Mouse (Mus musculus) neural tube, embryonic 13.5 days (tissue): Measurements from ENCODE around the gene Ereg. TPM values are rescaled to one million over a fixed set of nuclear protein-coding genes. Genes with fewer than 3 reads are reported as not detected.
A peak's percentile ranks its signal among the peaks of the same experiment; 100 is the strongest.

ENCODE experiments used
- ATAC-seq: fragments of 200-750 bp; cut with Nextera tagmentation; 2 replicates; pipeline ENCODE4 v1.8.0; 2017; ENCODE audit warnings: low read depth, mild to moderate bottlenecking, moderate TSS enrichment, moderate library complexity
- H3K27ac ChIP-seq: fragments of 300-500 bp; sonication (generic); replicated peaks from 2 replicates; pipeline ENCODE4 v1.5.1; 2015; ENCODE audit warnings: moderate library complexity, mild to moderate bottlenecking, inconsistent platforms
- H3K27me3 ChIP-seq: fragments of 300-500 bp; sonication (generic); 2 replicates; pipeline ENCODE4 v1.6.1; 2015; ENCODE audit warnings: mild to moderate bottlenecking, inconsistent platforms
- H3K36me3 ChIP-seq: fragments of 300-500 bp; sonication (generic); 2 replicates; pipeline ENCODE4 v1.6.1; 2015; ENCODE audit warnings: mild to moderate bottlenecking, inconsistent platforms
- H3K4me1 ChIP-seq: fragments of 300-500 bp; sonication (generic); replicated peaks from 2 replicates; pipeline ENCODE4 v1.6.1; 2015; ENCODE audit warnings: inconsistent platforms
- H3K4me2 ChIP-seq: fragments of 300-500 bp; sonication (generic); 2 replicates; pipeline ENCODE4 v1.6.1; 2015; ENCODE audit warnings: inconsistent platforms, mild to moderate bottlenecking, moderate library complexity
- H3K4me3 ChIP-seq: fragments of 300-500 bp; sonication (generic); 2 replicates; pipeline ENCODE4 v1.5.1; 2015; ENCODE audit warnings: mild to moderate bottlenecking, inconsistent platforms
- H3K9ac ChIP-seq: fragments of 300-500 bp; sonication (generic); 2 replicates; pipeline ENCODE4 v1.6.1; 2015; ENCODE audit warnings: moderate library complexity, mild to moderate bottlenecking, inconsistent platforms
- H3K9me3 ChIP-seq: fragments of 300-500 bp; sonication (generic); 2 replicates; pipeline ENCODE4 v1.6.1; 2016; ENCODE audit warnings: inconsistent platforms
- WGBS: fragments of 180-500 bp; shearing (Covaris S2); methylation state at CpG from one replicate; pipeline ENCODE4 v1.1.7; 2015; 5-methylcytosine and 5-hydroxymethylcytosine counted together
- polyA plus RNA-seq: library from polyadenylated mRNA; unstranded; fragments of >200 nt; fragmentation: Nextera tagmentation; extraction: Ambion mirVana; gene quantifications from 2 replicates; pipeline ENCODE4 v1.2.1, GENCODE M21; 2015

Ereg gene
- not detected in 2 replicates for polyA plus RNA-seq

DNA sequence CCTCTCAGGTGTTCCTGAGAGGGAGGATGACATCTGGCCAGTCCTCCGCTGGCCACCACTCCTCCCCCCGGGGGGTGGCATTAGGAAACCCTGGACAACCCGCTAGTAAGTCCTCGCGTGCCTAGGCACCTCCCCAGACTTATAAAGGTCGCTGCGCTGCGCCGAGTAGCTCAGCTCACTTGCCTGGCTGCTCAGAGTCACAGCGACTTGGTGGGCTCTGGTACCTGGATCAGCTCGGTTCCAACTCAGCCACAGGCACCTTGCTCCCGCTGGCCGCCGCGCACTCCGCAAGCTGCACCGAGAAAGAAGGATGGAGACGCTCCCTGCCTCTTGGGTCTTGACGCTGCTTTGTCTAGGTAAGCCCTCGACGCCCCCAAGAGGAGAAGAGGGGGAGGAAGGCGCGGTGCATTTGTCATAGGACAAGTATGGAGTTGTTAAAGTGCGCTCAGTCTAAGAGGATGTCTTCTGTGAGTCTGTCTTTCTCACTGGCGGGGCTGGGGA, at the start of gene Ereg:
Gene Ereg, plus strand, starts transcription at position 173 of the 501 bp plus-strand sequence.
- H3K27ac ChIP-seq = no peak within 1 kb of the TSS
- H3K36me3 ChIP-seq = no peaks in the 10 kb centered on the region
- WGBS = 2% methylated on average over 25 of the region's 25 CpGs
- H3K4me2 ChIP-seq = peak within 1 kb of the TSS; percentile 56
- H3K4me1 ChIP-seq = peaks cover 10% of the 10 kb centered on the region
- H3K27me3 ChIP-seq = peaks cover 24% of the 10 kb centered on the region
- H3K9me3 ChIP-seq = no peaks in the 10 kb centered on the region
- H3K4me3 ChIP-seq = peak within 1 kb of the TSS; percentile 32
- peak within 1 kb of the TSS; percentile 49 for H3K9ac ChIP-seq
- ATAC-seq = peak; percentile 59

- ATAC-seq = no peak
- 85% methylated on average over 6 of the region's 6 CpGs for WGBS
- Histone ChIP-seq H3K27me3 (no peaks in the 10 kb centered on the region), H3K36me3 (0 out of 2 replicates have a peak, but pooled peaks cover 3% of the 10 kb centered on the region), H3K4me2 (no peak within 1 kb of the TSS), H3K9me3 (no peaks in the 10 kb centered on the region), H3K27ac (no peak within 1 kb of the TSS), H3K4me1 (no peaks in the 10 kb centered on the region), H3K9ac (no peak within 1 kb of the TSS), H3K4me3 (no peak within 1 kb of the TSS)
Observed at GRCm38 (mm10) chr5:91027164-91027563, 47.3 kb upstream of the Ereg start, which contains the start of gene Epgn. Gene Epgn, plus strand, starts transcription at chr5:91027464.

DNA sequence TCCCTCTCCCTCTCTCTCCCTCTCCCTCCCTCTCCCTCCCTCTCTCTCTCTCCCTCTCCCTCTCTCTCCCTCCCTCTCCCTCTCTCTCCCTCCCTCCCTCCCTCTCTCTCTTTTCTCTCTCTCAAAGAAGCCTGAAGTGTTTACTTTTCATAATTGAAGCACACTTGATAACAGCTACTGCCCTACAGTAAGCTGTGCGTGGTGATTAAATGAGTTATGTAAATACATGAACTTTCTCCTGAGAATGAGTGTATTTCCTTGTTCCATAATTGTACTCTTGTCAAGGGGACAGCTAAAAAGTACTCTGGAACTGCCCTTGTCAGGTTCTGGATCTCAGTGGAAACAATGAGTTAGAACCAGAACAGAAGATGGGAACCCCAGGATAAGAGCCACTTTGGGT, 46.6 kb upstream of the Ereg start:
- ATAC-seq = no peak
- H3K27ac ChIP-seq = no peak overlapping the region
- 82% methylated on average over 1 of the region's 1 CpGs for WGBS
- no peak overlapping the region for H3K9ac ChIP-seq
- no peaks in the 10 kb centered on the region for H3K27me3 ChIP-seq
- no peak overlapping the region for H3K4me2 ChIP-seq
- H3K9me3 ChIP-seq = no peaks in the 10 kb centered on the region
- 0 out of 2 replicates have a peak, but pooled peaks cover 2% of the 10 kb centered on the region for H3K36me3 ChIP-seq
- no peak overlapping the region for H3K4me3 ChIP-seq
- no peaks in the 10 kb centered on the region for H3K4me1 ChIP-seq

DNA sequence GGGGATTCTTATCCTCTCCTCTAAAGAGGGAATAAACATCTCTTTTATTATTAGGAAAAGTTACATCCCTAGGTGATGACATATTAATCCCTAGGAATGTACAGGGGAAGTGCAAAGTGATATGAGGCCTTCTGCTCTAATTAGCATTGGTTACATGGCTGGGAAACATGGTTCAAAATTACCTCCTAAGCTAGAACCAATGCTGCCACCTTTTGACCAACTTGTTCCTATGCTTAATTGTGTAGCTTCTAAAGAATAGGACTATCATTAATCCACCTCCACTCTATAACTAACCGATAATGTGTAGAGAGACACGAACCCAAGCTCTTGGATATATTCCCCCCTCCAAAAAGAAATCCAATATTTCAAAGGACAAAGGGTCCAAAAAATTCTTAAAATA, 43.8 kb upstream of the Ereg start:
- WGBS = 91% methylated on average over 2 of the region's 2 CpGs
- no peaks in the 10 kb centered on the region for H3K9me3 ChIP-seq
- H3K4me3 ChIP-seq = no peak overlapping the region
- H3K9ac ChIP-seq = no peak overlapping the region
- H3K4me1 ChIP-seq = no peaks in the 10 kb centered on the region
- no peaks in the 10 kb centered on the region for H3K27me3 ChIP-seq
- ATAC-seq = no peak
- no peaks in the 10 kb centered on the region for H3K36me3 ChIP-seq
- H3K27ac ChIP-seq = no peak overlapping the region
- no peak overlapping the region for H3K4me2 ChIP-seq

- WGBS = 88% methylated on average over 2 of the region's 2 CpGs
- no peak overlapping the region for H3K4me2 ChIP-seq
- no peak overlapping the region for H3K4me3 ChIP-seq
- no peak overlapping the region for H3K27ac ChIP-seq
- ATAC-seq = no peak
- H3K27me3 ChIP-seq = no peaks in the 10 kb centered on the region
- H3K4me1 ChIP-seq = no peaks in the 10 kb centered on the region; the same call in 1 of the 2 replicates
- H3K36me3 ChIP-seq = no peaks in the 10 kb centered on the region
- no peaks in the 10 kb centered on the region for H3K9me3 ChIP-seq
- H3K9ac ChIP-seq = no peak overlapping the region
Observed at GRCm38 (mm10) chr5:91035341-91035740, 39.1 kb upstream of the Ereg start.

DNA sequence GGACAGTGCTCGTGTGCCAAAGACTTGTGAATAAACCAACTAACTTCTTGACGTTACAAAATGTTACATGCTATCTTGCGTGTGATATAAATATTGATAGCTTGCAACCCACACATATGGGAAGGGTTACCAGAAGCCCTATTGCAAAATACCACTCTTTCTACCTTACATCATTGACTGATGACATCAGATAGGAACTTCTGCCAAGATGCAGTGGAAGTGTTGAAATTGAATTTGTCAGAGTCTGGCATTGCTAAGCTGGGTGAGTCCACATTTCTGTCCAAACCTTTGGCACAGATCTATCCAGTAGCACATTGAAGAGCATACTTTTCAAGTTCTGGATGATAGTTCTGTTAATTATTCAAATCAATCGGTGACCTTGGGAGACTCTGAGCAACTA, 37.8 kb upstream of the Ereg start:
- H3K4me3 ChIP-seq = no peak overlapping the region
- WGBS = 93% methylated on average over 4 of the region's 4 CpGs
- ATAC-seq = no peak
- H3K9me3 ChIP-seq = no peaks in the 10 kb centered on the region
- H3K4me1 ChIP-seq = no peaks in the 10 kb centered on the region; the same call in 1 of the 2 replicates
- H3K27me3 ChIP-seq = no peaks in the 10 kb centered on the region
- no peak overlapping the region for H3K9ac ChIP-seq
- H3K27ac ChIP-seq = no peak overlapping the region
- H3K4me2 ChIP-seq = no peak overlapping the region
- H3K36me3 ChIP-seq = no peaks in the 10 kb centered on the region

DNA sequence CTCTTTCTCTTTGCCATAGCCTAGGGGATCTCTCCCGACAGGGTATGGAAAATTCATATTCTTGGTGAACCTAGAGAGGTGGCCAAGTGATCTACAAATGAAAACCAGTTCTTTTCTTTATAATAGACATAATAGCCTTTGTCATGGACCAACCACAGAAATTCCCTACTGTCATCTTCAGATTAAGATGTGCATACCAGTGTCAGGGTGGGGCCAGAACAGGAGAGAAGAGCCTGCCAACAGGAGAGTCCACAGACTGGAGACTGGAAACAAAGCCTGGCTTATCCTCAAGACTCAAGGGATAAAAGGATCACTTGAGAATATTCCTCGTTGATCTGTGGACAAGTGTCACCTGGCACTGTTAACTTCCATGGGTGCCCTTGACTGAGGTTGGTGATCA, 36.7 kb upstream of the Ereg start:
- ATAC-seq = no peak
- Histone ChIP-seq H3K4me1 (no peaks in the 10 kb centered on the region; the same call in 1 of the 2 replicates), H3K27ac (no peak overlapping the region), H3K4me3 (no peak overlapping the region), H3K9me3 (no peaks in the 10 kb centered on the region), H3K27me3 (no peaks in the 10 kb centered on the region), H3K9ac (no peak overlapping the region), H3K36me3 (no peaks in the 10 kb centered on the region), H3K4me2 (no peak overlapping the region)
- WGBS = 87% methylated on average over 2 of the region's 2 CpGs

DNA sequence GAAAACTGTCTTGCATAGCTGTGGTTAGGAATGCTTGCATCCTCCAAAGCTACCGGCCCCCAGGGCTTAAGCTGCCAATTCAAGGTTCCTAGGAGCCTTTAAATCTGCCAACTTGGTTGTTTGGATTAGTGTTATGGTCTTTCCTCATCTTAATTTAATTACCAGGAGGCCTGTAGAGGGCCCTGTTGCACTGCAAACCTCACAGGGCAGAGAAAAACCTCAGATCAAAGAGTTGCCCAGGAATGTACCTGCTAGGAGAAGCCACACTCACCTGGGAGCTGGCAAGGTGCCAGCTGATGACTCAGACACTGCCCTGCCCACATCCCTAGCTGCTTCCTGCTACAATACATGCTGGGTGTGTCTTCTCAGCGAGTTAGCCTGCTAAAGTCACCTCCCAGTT, 35.9 kb upstream of the Ereg start:
- no peak for ATAC-seq
- Histone ChIP-seq H3K9ac (no peak overlapping the region), H3K36me3 (no peaks in the 10 kb centered on the region), H3K9me3 (no peaks in the 10 kb centered on the region), H3K4me3 (no peak overlapping the region), H3K4me1 (no peaks in the 10 kb centered on the region; the same call in 1 of the 2 replicates), H3K27ac (no peak overlapping the region), H3K4me2 (no peak overlapping the region), H3K27me3 (no peaks in the 10 kb centered on the region)
- WGBS = 15% methylated on average over 2 of the region's 2 CpGs

DNA sequence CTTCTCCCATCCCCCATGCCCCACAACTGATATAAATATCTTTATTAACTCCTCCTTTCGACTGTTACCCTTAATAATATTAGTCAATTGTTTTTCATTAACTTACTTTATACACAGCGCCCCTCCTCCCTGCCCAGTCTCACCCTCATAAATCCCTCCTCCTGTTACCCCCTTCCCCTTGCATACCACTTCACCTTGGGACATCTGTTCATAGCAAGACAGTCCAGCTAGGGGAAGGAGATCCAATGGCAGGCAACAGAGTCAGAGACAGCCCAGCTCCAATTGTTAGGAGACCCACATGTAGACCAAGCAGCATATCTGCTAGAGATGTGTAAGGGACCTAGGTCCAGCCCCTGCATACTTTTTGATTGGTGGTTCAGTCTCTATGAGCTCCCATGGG, 35.5 kb upstream of the Ereg start:
- Histone ChIP-seq H3K27me3 (no peaks in the 10 kb centered on the region), H3K36me3 (no peaks in the 10 kb centered on the region), H3K4me2 (no peak overlapping the region), H3K9me3 (no peaks in the 10 kb centered on the region), H3K4me1 (no peaks in the 10 kb centered on the region; the same call in 1 of the 2 replicates), H3K9ac (no peak overlapping the region), H3K27ac (no peak overlapping the region), H3K4me3 (no peak overlapping the region)
- WGBS = 86% methylated on average over 2 of the region's 2 CpGs
- ATAC-seq = no peak

DNA sequence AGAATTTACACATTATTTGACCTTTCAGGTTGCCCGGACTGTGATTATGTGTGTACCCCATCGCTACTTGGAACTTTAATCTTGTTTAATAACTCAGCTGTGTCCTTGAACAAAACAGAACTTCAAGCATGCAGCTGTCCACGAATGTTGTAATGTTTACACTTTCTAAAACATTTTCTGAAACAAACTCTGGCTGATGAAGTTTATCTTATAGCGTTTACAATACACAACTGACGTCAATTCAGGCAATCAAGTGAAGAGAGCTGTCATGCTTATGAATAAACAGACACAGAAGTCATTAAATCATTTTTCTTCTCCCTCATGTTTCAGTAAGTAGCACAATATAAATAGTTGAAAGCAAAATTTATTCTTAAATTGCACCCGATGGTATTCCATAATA, 26.4 kb upstream of the Ereg start:
- H3K4me1 ChIP-seq = no peaks in the 10 kb centered on the region
- H3K4me3 ChIP-seq = no peak overlapping the region
- no peak overlapping the region for H3K9ac ChIP-seq
- no peaks in the 10 kb centered on the region for H3K36me3 ChIP-seq
- no peak overlapping the region for H3K4me2 ChIP-seq
- no peaks in the 10 kb centered on the region for H3K27me3 ChIP-seq
- WGBS = 86% methylated on average over 6 of the region's 6 CpGs
- ATAC-seq = no peak
- H3K9me3 ChIP-seq = no peaks in the 10 kb centered on the region
- no peak overlapping the region for H3K27ac ChIP-seq

GRCm38 (mm10) chr5:91048397-91048796, 26.0 kb upstream of the Ereg start:
- ATAC-seq = no peak
- no peaks in the 10 kb centered on the region for H3K36me3 ChIP-seq
- H3K4me1 ChIP-seq = no peaks in the 10 kb centered on the region
- WGBS = 91% methylated on average over 8 of the region's 8 CpGs
- H3K9ac ChIP-seq = no peak overlapping the region
- no peaks in the 10 kb centered on the region for H3K9me3 ChIP-seq
- H3K4me2 ChIP-seq = no peak overlapping the region
- H3K27ac ChIP-seq = no peak overlapping the region
- no peaks in the 10 kb centered on the region for H3K27me3 ChIP-seq
- H3K4me3 ChIP-seq = no peak overlapping the region

GRCm38 (mm10) chr5:91072340-91072739, 2.1 kb upstream of the Ereg start:
- no peak for ATAC-seq
- WGBS = 67% methylated on average over 4 of the region's 4 CpGs

GRCm38 (mm10) chr5:91073626-91074025, 796 bp upstream of the Ereg start:
- Histone ChIP-seq H3K27me3 (peaks cover 24% of the 10 kb centered on the region), H3K4me1 (peaks cover 10% of the 10 kb centered on the region), H3K36me3 (no peaks in the 10 kb centered on the region), H3K9me3 (no peaks in the 10 kb centered on the region), H3K4me2 (no peak overlapping the region), H3K27ac (no peak overlapping the region), H3K9ac (no peak overlapping the region), H3K4me3 (no peak overlapping the region)
- ATAC-seq = no peak
- 83% methylated on average over 8 of the region's 8 CpGs for WGBS

More at GRCm38 (mm10) chr5:91072340-91072739, 2.1 kb upstream of the Ereg start:
- Histone ChIP-seq H3K4me3 (no peak overlapping the region), H3K9me3 (no peaks in the 10 kb centered on the region), H3K27me3 (peaks cover 24% of the 10 kb centered on the region), H3K27ac (no peak overlapping the region), H3K4me2 (no peak overlapping the region), H3K4me1 (peaks cover 10% of the 10 kb centered on the region), H3K9ac (no peak overlapping the region), H3K36me3 (no peaks in the 10 kb centered on the region)
